8 mouse cellular contexts compared by ENCODE assay signal in genomic region chr5:120953974-120954373, GRCm38 (mm10). TPM values are rescaled to one million over a fixed set of nuclear protein-coding genes. Genes with fewer than 3 reads are reported as not detected.
DNase-seq lines count a peak whose midpoint lies in the region; ATAC-seq and TF ChIP-seq lines count a peak whose summit lies in the region.

No protein-coding gene starts in this region.

- 19% methylated on average over 5 of the region's 5 CpGs for WGBS in heart, postnatal 0 days
- 16% methylated on average over 5 of the region's 5 CpGs for WGBS in heart, embryonic 10.5 days
- 28% methylated on average over 5 of the region's 5 CpGs for WGBS in small intestine, adult 2 months

- no peaks in the 10 kb centered on the region for H3K36me3 ChIP-seq in heart, postnatal 0 days (replicated peaks; ENCODE audit: control insufficient read depth, insufficient read depth, low read length)
- H3K36me3 ChIP-seq in heart, embryonic 10.5 days, result no peaks in the 10 kb centered on the region
- no peaks in the 10 kb centered on the region for H3K36me3 ChIP-seq in small intestine, adult 2 months (ENCODE audit: control insufficient read depth, insufficient read depth, low read length)

- no peak overlapping the region for H3K4me3 ChIP-seq in heart, postnatal 0 days (ENCODE audit: low read depth, low read length)
- no peak overlapping the region for H3K4me3 ChIP-seq in heart, embryonic 10.5 days
- H3K4me3 ChIP-seq in small intestine, adult 2 months (ENCODE audit: low read depth, low read length), result no peak overlapping the region

- H3K4me2 ChIP-seq in heart, postnatal 0 days (ENCODE audit: low read depth, low read length), result no peak overlapping the region

- ATAC-seq in heart, postnatal 0 days (ENCODE audit: insufficient read depth, low read depth), result no peak

- no peak overlapping the region for H3K27ac ChIP-seq in heart, postnatal 0 days (ENCODE audit: low read depth)
- no peak overlapping the region for H3K27ac ChIP-seq in heart, embryonic 10.5 days
- H3K27ac ChIP-seq in small intestine, adult 2 months (ENCODE audit: insufficient read depth, low read depth, low read length), result no peak overlapping the region

- no peaks in the 10 kb centered on the region for H3K9me3 ChIP-seq in heart, postnatal 0 days (replicated peaks; ENCODE audit: control insufficient read depth, low read length)
- 0 out of 2 replicates have a peak, but pooled peaks cover 5% of the 10 kb centered on the region for H3K9me3 ChIP-seq in heart, embryonic 10.5 days

- peak; percentile 54 for TF ChIP-seq CTCF in heart, postnatal 0 days (IDR thresholded peaks at IDR 0.05; ENCODE audit: low read depth)
- peak; percentile 63; the same call in 1 of the 2 replicates for TF ChIP-seq CTCF in small intestine, adult 2 months (IDR thresholded peaks at IDR 0.05; ENCODE audit: extremely low read depth, insufficient read length, insufficient replicate concordance, low read depth, low read length)

- no peaks in the 10 kb centered on the region for H3K27me3 ChIP-seq in heart, postnatal 0 days (ENCODE audit: control insufficient read depth, insufficient read depth, low read length)
- H3K27me3 ChIP-seq in heart, embryonic 10.5 days (ENCODE audit: insufficient read depth, poor library complexity, severe bottlenecking), result peaks cover 4% of the 10 kb centered on the region; the same call in 1 of the 2 replicates
- H3K27me3 ChIP-seq in small intestine, adult 2 months (ENCODE audit: control insufficient read depth, insufficient read depth, low read length), result no peaks in the 10 kb centered on the region

- no peaks in the 10 kb centered on the region for H3K4me1 ChIP-seq in heart, postnatal 0 days (ENCODE audit: control insufficient read depth, insufficient read depth)
- H3K4me1 ChIP-seq in heart, embryonic 10.5 days, result peaks cover 6% of the 10 kb centered on the region; the same call in 1 of the 2 replicates
- H3K4me1 ChIP-seq in small intestine, adult 2 months (ENCODE audit: control insufficient read depth, insufficient read depth, insufficient read length, low read length), result no peaks in the 10 kb centered on the region

- no peak for TF ChIP-seq POLR2A in small intestine, adult 2 months (IDR thresholded peaks at IDR 0.05; ENCODE audit: low read depth, low read length)

- H3K9ac ChIP-seq in heart, postnatal 0 days (replicated peaks; ENCODE audit: low read depth, low read length), result no peak overlapping the region

- TF ChIP-seq EP300 in heart, postnatal 0 days (IDR thresholded peaks at IDR 0.05; ENCODE audit: low read depth), result no peak

- DNase-seq in heart, postnatal 0 days (ENCODE audit: low spot score), result no peak
- DNase-seq in heart, embryonic 10.5 days (ENCODE audit: low spot score), result no peak
- DNase-seq in spleen, adult 12 weeks (ENCODE audit: low spot score), result peak; percentile 12
- DNase-seq in spleen, postnatal 36 days (ENCODE audit: low spot score in 2 of 2), result no peak
- DNase-seq in cerebellum, adult 9-11 months, result peak; percentile 54
- DNase-seq in induced T-regulatory cell, adult 2 months (ENCODE audit: low read depth), result peak; percentile 68
- DNase-seq in urinary bladder, postnatal 10 days (ENCODE audit: low spot score), result no peak

RNA-seq across cellular contexts. Expression of gene Oas1d, which starts 39.6 kb away (rescaled TPM):
- not detected in 2 replicates for total RNA-seq in heart, postnatal 0 days (2014; rRNA removed; ENCODE audit: low replicate concordance)
- polyA plus RNA-seq in heart, postnatal 0 days (2015; fragmentation: Nextera tagmentation; extraction: Ambion mirVana), result not detected in 2 replicates
- polyA plus RNA-seq in heart, embryonic 10.5 days (2016; fragmentation: Nextera tagmentation; extraction: Ambion mirVana), result not detected in 2 replicates
- 0.13 and 0.18 TPM in 2 replicates for polyA plus RNA-seq in small intestine, adult 2 months (2012; rRNA removed)

RNA-seq across cellular contexts. Expression of gene Oas1a, which starts 46.7 kb away (rescaled TPM):
- total RNA-seq in heart, postnatal 0 days (2014; rRNA removed; ENCODE audit: low replicate concordance), result 1.5 and 5.8 TPM in 2 replicates
- polyA plus RNA-seq in heart, postnatal 0 days (2015; fragmentation: Nextera tagmentation; extraction: Ambion mirVana), result 1.9 and 2.0 TPM in 2 replicates
- 0.26 and 0.38 TPM in 2 replicates for polyA plus RNA-seq in heart, embryonic 10.5 days (2016; fragmentation: Nextera tagmentation; extraction: Ambion mirVana)
- polyA plus RNA-seq in small intestine, adult 2 months (2012; rRNA removed), result 11.5 and 55.5 TPM in 2 replicates

RNA-seq across cellular contexts. Expression of gene Rph3a, which starts 55.9 kb away (rescaled TPM):
- not detected in 2 replicates for total RNA-seq in heart, postnatal 0 days (2014; rRNA removed; ENCODE audit: low replicate concordance)
- polyA plus RNA-seq in heart, postnatal 0 days (2015; fragmentation: Nextera tagmentation; extraction: Ambion mirVana), result not detected in 2 replicates
- polyA plus RNA-seq in heart, embryonic 10.5 days (2016; fragmentation: Nextera tagmentation; extraction: Ambion mirVana), result 0.06 TPM in 1 of 2 replicates, not detected in the other
- 0.25 and 0.35 TPM in 2 replicates for polyA plus RNA-seq in small intestine, adult 2 months (2012; rRNA removed)

Comparison
In these comparisons a context has a peak if more than half of its experiments do, and no peak if none do; other contexts are left out.
1. DNase-seq: peak in spleen, adult 12 weeks (single experiment), cerebellum, adult 9-11 months (single experiment) and induced T-regulatory cell, adult 2 months (single experiment); none in heart, postnatal 0 days (single experiment), heart, embryonic 10.5 days (single experiment), spleen, postnatal 36 days (0 of 2) and urinary bladder, postnatal 10 days (single experiment).